Mouse (Mus musculus) heart, postnatal 0 days (tissue): ENCODE results near the gene Mau2. TPM values are rescaled to one million over a fixed set of nuclear protein-coding genes. Genes with fewer than 3 reads are reported as not detected.

Experiments used
- ATAC-seq: fragments of 200-750 bp; cut with Nextera tagmentation; 2 replicates; pipeline ENCODE4 v1.8.0; 2017; ENCODE audit warnings: low read depth, moderate number of reproducible peaks, moderate library complexity; ENCODE audit not compliant: insufficient read depth
- DNase-seq: peaks from one replicate; pipeline ENCODE4 v3.0.0-alpha.2; 2016; ENCODE audit warnings: low spot score
- H3K27ac ChIP-seq: fragments of 300-500 bp; sonication (generic); 2 replicates; pipeline ENCODE4 v1.5.1; 2014; ENCODE audit warnings: low read depth, mild to moderate bottlenecking
- H3K27me3 ChIP-seq: fragments of 300-500 bp; sonication (generic); 2 replicates; pipeline ENCODE4 v1.6.1; 2014; ENCODE audit warnings: low read length, mixed read lengths; ENCODE audit not compliant: control insufficient read depth, insufficient read depth
- H3K36me3 ChIP-seq: fragments of 300-500 bp; sonication (generic); replicated peaks from 2 replicates; pipeline ENCODE4 v1.6.1; 2014; ENCODE audit warnings: low read length, mixed read lengths; ENCODE audit not compliant: control insufficient read depth, insufficient read depth
- H3K4me1 ChIP-seq: fragments of 300-500 bp; sonication (generic); 2 replicates; pipeline ENCODE4 v1.6.1; 2014; ENCODE audit warnings: antibody characterized with exemption; ENCODE audit not compliant: control insufficient read depth, insufficient read depth
- H3K4me2 ChIP-seq: fragments of 300-500 bp; sonication (generic); 2 replicates; pipeline ENCODE4 v1.6.1; 2014; ENCODE audit warnings: low read depth, mild to moderate bottlenecking, low read length, moderate library complexity
- H3K4me3 ChIP-seq: fragments of 300-500 bp; sonication (generic); 2 replicates; pipeline ENCODE4 v1.5.1; 2014; ENCODE audit warnings: low read depth, low read length
- H3K9ac ChIP-seq: fragments of 300-500 bp; sonication (generic); replicated peaks from 2 replicates; pipeline ENCODE4 v1.6.1; 2014; ENCODE audit warnings: low read depth, low read length, mixed read lengths
- H3K9me3 ChIP-seq: fragments of 300-500 bp; sonication (generic); replicated peaks from 2 replicates; pipeline ENCODE4 v1.6.1; 2016; ENCODE audit warnings: low read length; ENCODE audit not compliant: control insufficient read depth
- CTCF ChIP-seq: IDR thresholded peaks from 2 replicates; pipeline ENCODE4 v1.5.1; 2016; ENCODE audit warnings: antibody characterized with exemption, control low read depth, low read depth
- EP300 ChIP-seq: IDR thresholded peaks from 2 replicates; pipeline ENCODE4 v1.6.1; 2016; ENCODE audit warnings: antibody characterized with exemption, low read depth
- WGBS: fragments of 180-500 bp; shearing (Covaris S2); extraction: QIAGEN DNeasy Blood & Tissue Kit; methylation state at CpG from one replicate; pipeline ENCODE4 v1.1.7; 2014; 5-methylcytosine and 5-hydroxymethylcytosine counted together
- polyA plus RNA-seq: library from polyadenylated mRNA; unstranded; fragments of >200 nt; fragmentation: Nextera tagmentation; extraction: Ambion mirVana; gene quantifications from 2 replicates; pipeline ENCODE4 v1.2.1, GENCODE M21; 2015
- total RNA-seq: library from RNA; depleted of rRNA; stranded (reverse); fragments of >200 nt; gene quantifications from 2 replicates; pipeline ENCODE4 v1.2.3, GENCODE M21; 2014; ENCODE audit warnings: low replicate concordance; rRNA removed

Mau2 gene
- total RNA-seq (71.1 and 92.3 TPM in 2 replicates), polyA plus RNA-seq (25.6 and 28.0 TPM in 2 replicates)

DNA sequence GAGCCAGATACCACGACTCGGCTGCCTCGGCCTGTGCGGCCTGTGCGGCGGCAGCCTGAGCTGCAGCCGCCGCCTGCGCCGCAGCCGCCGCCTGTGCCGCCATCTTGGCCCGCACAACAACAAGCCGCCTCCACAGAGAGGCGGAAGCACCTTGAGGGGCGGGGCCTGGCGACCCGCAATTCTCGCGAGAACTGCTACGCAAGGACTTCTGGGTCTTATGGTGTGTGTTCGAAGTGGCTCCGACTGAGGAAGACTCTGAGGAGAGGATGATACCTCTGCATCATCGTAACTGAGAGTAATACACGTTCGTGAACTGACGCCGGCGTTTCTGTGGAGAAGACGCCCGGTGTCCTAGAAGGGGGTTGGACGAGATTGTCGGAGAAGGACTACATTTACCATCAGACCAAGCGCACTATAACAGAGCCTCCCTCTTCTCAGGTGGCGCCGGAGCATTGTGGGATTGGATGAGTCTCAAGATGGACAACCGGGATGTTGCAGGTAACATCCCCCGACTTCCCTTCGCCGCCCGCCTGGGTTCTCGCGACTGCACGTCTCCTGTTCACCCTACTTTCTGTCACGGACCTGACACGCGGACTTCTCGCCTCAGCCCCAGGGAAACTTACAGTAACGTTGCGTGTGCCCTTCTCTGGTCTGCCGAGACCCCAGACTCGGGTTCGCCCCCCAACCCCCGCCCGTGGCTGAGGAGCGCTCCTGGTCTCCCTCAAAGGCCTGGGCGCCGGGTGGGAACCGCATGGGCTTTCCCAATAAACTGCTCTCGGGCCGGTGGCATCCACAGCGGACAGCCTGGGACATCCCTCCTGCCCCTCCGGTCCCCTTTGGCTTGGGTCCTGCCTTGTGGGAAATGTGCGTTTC, at the start of gene Mau2, which contains the start of gene Sugp1:
TSS of gene Mau2 (minus strand) at position 152 of the 873 bp plus-strand sequence.
TSS of gene Sugp1 (plus strand) at position 231 of the 873 bp plus-strand sequence.
- under 1% methylated on average over 65 of the region's 65 CpGs for WGBS
- Histone ChIP-seq H3K4me3 (peak within 1 kb of the TSS; percentile 92), H3K27me3 (no peaks in the 10 kb centered on the region), H3K4me1 (peaks cover 22% of the 10 kb centered on the region), H3K27ac (peak within 1 kb of the TSS; percentile 69), H3K9ac (peak within 1 kb of the TSS; percentile 96), H3K36me3 (no peaks in the 10 kb centered on the region), H3K4me2 (peak within 1 kb of the TSS; percentile 98), H3K9me3 (no peaks in the 10 kb centered on the region)
- TF ChIP-seq EP300 (peak; percentile 64; the same call in 1 of the 2 replicates), CTCF (no peak)
- DNase-seq (peak; percentile 94), ATAC-seq (peak; percentile 96)

DNA sequence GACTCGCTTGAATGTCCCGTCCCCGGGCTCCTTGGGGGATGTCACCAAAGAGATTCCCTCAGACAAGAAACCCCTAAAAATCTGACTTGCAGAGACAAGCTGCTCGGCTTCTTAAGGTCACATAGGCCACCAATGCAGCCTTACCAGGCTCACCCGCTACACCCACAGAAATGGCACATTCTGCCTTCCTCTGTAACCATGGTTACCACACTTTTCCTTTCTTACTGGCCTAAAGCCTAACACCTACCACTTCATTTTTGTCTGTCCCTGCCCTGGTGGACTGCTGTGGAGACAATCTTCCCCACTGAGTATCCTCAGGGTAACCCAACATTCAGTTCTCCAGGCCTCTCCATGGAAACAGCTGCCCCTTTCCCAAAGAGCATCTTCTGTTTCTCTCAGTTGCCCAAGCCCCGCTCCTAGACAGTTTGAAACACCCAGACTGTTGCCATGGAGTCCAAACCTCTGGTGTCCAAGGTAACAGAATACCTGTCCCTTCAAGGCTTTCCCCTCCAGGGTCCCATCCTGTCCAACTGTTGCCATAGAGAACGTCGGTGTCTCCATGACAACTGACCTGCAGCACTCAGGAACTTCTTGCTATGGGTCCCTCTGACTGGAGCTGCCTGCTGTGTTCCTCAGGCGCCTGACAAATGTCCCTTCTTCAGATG, 46.9 kb upstream of the Mau2 start:
- Histone ChIP-seq H3K4me2 (no peak overlapping the region), H3K27ac (no peak overlapping the region), H3K4me3 (no peak overlapping the region), H3K9me3 (no peaks in the 10 kb centered on the region), H3K27me3 (peaks cover 79% of the 10 kb centered on the region), H3K36me3 (no peaks in the 10 kb centered on the region), H3K9ac (no peak overlapping the region), H3K4me1 (no peaks in the 10 kb centered on the region)
- no peak for TF ChIP-seq EP300
- TF ChIP-seq CTCF: no peak
- WGBS: 60% methylated on average over 9 of the region's 9 CpGs
- ATAC-seq: no peak
- DNase-seq: no peak

DNA sequence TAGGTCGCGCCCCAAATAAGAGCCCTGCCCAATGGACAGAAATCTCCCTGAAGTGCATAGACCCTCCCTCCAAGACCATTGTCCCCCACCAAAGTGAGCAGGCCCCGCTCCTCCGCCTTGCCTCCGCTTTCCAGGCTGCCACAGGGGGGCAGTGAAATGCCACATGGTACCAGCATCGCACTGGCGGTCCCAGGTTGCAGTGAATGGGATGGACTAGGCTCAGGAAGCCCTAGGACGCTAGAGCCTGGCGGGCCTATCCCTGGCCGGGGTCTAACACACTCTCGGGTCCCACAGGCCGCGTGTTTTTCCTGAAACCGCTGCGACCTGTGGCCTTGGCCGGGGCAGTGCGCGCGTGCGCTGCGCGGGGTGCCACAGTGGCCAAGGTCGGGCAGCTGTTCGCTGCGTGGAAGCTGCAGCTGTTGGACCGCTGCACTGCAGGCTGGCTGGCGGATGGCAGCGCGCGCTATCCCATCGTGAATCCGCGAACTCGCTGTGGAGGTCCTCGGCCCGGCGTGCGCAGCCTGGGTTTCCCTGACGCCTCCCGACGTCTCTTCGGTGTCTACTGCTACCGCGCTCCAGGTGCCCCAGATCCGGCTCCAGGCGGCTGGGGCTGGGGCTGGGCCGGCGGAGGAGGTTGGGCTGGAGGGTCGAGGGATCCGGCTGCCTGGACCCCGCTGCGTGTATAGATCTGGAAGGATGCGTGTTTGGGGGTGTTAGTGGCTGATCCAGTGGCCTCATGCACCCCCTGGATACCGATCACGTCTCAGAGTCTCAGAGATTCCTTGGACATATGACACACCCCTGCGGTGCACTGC, 45.5 kb upstream of the Mau2 start:
- ATAC-seq (peak; percentile 62), DNase-seq (peak; percentile 33)
- Histone ChIP-seq H3K27me3 (peaks cover 87% of the 10 kb centered on the region), H3K4me1 (peaks cover 10% of the 10 kb centered on the region; the same call in 1 of the 2 replicates), H3K9me3 (no peaks in the 10 kb centered on the region), H3K9ac (no peak overlapping the region), H3K36me3 (no peaks in the 10 kb centered on the region), H3K4me2 (peak overlapping the region; percentile 41), H3K27ac (no peak overlapping the region), H3K4me3 (peak overlapping the region; percentile 26; the same call in 1 of the 2 replicates)
- WGBS: 5% methylated on average over 56 of the region's 56 CpGs
- TF ChIP-seq CTCF: peak; percentile 83
- TF ChIP-seq EP300: no peak

DNA sequence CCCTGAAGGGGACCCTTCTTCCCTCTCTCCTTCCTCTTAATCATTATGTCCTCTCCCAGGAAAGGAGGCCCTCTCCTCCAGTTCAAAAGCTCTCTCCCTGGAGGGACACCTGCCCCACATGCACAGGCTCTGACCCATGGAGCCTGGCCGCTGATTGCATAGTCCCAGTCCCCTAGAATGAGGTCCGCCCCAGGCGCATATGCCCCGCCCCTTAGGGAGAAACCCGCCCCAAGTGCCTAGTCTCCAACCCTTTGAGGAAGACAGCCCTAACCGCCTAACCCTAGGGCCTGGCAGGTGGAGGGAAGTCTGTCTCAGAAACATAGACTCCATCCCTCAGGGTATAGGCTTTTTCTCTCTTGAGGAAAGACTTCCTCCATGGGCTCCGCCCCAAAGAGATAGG, 44.7 kb upstream of the Mau2 start:
- 10% methylated on average over 7 of the region's 7 CpGs for WGBS
- Histone ChIP-seq H3K27ac (no peak overlapping the region), H3K9me3 (no peaks in the 10 kb centered on the region), H3K27me3 (peaks cover 95% of the 10 kb centered on the region), H3K9ac (no peak overlapping the region), H3K36me3 (no peaks in the 10 kb centered on the region), H3K4me1 (peaks cover 10% of the 10 kb centered on the region; the same call in 1 of the 2 replicates), H3K4me3 (no peak overlapping the region), H3K4me2 (no peak overlapping the region)
- no peak for DNase-seq
- no peak for TF ChIP-seq CTCF
- no peak for TF ChIP-seq EP300
- no peak for ATAC-seq

DNA sequence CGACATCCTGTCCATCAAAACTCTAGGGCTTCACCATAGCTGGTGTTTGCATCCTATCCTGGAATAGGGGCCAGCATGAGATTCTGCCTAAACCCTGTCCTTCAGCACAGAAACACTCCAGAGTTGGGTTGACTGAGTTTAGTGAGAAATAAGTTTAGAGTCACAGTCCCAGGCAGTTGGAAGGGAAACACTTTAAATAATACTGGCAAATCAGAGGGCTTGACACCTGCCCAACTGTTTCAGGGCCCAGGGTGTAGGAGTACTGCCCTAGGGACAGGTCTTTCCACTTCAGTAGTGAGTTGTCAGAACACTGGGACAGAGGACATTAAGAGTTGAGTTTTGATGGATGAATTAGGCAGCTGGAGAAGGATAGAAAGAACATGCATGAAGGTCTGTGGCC, 43.6 kb upstream of the Mau2 start:
- H3K4me2 ChIP-seq: no peak overlapping the region
- TF ChIP-seq CTCF: no peak
- TF ChIP-seq EP300: no peak
- H3K9ac ChIP-seq: no peak overlapping the region
- no peak overlapping the region for H3K4me3 ChIP-seq
- H3K27me3 ChIP-seq: peaks cover 89% of the 10 kb centered on the region
- no peaks in the 10 kb centered on the region for H3K9me3 ChIP-seq
- no peaks in the 10 kb centered on the region for H3K36me3 ChIP-seq
- ATAC-seq (no peak), DNase-seq (no peak)
- 48% methylated on average over 1 of the region's 1 CpGs for WGBS
- peaks cover 10% of the 10 kb centered on the region; the same call in 1 of the 2 replicates for H3K4me1 ChIP-seq
- H3K27ac ChIP-seq: no peak overlapping the region
